Mouse (Mus musculus) ES-Bruce4 (cell line): ENCODE measurements around the gene Zcchc14.

Experiments
- CTCF ChIP-seq: IDR thresholded peaks from one replicate; pipeline ENCODE4 v1.8.1; 2011; ENCODE audit warnings: low read depth, low read length
- POLR2A ChIP-seq: IDR thresholded peaks from one replicate; pipeline ENCODE4 v1.8.1; 2011; ENCODE audit warnings: low read length; ENCODE audit not compliant: insufficient read depth

DNA sequence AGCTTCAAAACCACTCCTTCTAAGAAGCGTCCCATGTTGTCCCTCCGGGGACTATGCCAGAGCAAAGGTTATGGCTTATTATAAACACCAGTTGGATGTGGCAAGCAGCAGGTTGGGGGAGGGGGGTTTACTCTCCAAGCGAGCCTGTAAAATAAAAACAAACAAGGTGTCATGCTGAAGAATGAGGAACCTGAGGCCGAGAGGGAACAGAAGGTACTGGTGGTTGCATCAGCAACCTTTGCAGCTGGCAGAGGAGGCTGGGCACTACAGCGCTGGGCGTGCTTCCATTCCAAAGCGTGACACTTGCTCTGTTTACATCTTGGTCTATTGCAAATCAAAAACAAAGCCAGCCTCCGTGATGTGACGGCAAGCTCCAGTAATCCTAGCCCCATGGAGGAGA lies 72.2 kb downstream of the Zcchc14 start:
- TF ChIP-seq CTCF: no peak
- TF ChIP-seq POLR2A: no peak
